Comparison of ENCODE assay signal across 12 mouse cellular contexts in the genomic region with DNA sequence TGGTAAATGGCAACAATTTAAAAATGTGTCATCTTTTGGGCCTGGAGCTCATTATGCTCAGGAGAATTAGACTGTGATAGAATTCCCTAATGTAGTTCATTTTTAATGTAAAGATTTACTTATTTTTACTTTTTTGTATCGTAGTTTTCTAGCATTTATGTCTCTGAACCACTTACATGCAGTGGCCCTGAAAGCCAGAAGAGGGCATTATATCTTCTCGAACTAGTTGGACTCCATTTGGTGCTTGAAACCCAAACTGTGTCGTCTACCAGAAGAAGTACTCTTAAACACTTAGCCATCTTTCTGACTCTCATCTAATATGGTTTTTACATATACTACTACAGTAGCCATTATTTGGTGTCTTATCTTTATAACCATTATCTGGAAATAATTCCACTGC.
"Had no signal": no experiment of that assay in that cellular context is flagged by ENCODE, and none has a peak within 500 bp of the region (broad histone marks: within the 10 kb centered on the region; RNA-seq: fewer than 3 reads in every experiment).

No protein-coding gene starts in this region.

- H3K4me3 ChIP-seq: limb, embryonic 15.5 days; liver, embryonic 12.5 days; megakaryocyte, embryonic 14.5 days had no signal

- H3K27ac ChIP-seq: limb, embryonic 15.5 days; liver, embryonic 12.5 days; macrophage had no signal

- DNase-seq: kidney, adult 2 months; kidney, postnatal 36 days; lung, embryonic 14.5 days; lung, postnatal 10 days; thymus, adult 2 months; thymus, postnatal 25 days had no signal

- H3K4me2 ChIP-seq: limb, embryonic 15.5 days; liver, embryonic 12.5 days; lung, embryonic 14.5 days; midbrain, embryonic 11.5 days had no signal

- H3K4me1 ChIP-seq: limb, embryonic 15.5 days; liver, embryonic 12.5 days; megakaryocyte, embryonic 14.5 days had no signal

- H3K36me3 ChIP-seq: limb, embryonic 15.5 days; liver, embryonic 12.5 days had no signal

- H3K9me3 ChIP-seq: limb, embryonic 15.5 days; liver, embryonic 12.5 days; megakaryocyte, embryonic 14.5 days had no signal

- H3K27me3 ChIP-seq: limb, embryonic 15.5 days; liver, embryonic 12.5 days; megakaryocyte, embryonic 14.5 days had no signal

- H3K9ac ChIP-seq: limb, embryonic 15.5 days; liver, embryonic 12.5 days; lung, embryonic 14.5 days had no signal

- ATAC-seq: liver, embryonic 12.5 days; midbrain, embryonic 16.5 days had no signal
